Mouse (Mus musculus): ENCODE data around the gene Orm2. TPM values are rescaled to one million over a fixed set of nuclear protein-coding genes. Genes with fewer than 3 reads are reported as not detected.
"Not testable (repeated sequence)": the region's sequence is repeated elsewhere in the genome, so short reads cannot be mapped to it uniquely, and the experiment has no call there.

Orm2 gene
- polyA plus RNA-seq (2012; rRNA removed): 0.16 TPM in 1 of 2 replicates, not detected in the other

DNA sequence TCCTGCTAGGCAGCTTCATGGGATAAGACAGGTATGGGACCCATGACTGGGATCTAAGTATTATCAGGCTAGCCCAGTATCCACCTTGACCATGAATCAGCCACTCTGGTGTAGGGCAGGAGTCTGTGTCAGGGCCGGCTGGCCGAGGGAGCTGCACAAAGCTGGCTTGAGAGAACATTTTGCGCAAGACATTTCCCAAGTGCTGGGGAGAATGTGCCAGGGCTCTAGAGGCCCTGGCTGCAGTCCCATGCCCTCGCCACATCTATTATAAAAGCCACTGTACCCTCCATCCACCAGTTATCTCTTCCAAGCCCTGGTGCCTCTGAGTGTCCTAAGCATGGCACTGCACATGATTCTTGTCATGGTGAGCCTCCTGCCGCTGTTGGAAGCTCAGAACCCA is at the start of gene Orm2:
Orm2 (plus strand) TSS at position 300 of the 400 bp plus-strand sequence.
- Histone ChIP-seq H3K27me3 (replicated peaks; ENCODE audit: control insufficient read depth, insufficient read depth, low read length) (no peaks in the 10 kb centered on the region), H3K27ac (ENCODE audit: insufficient read depth, low read depth, low read length) (no peak within 1 kb of the TSS), H3K4me1 (ENCODE audit: control insufficient read depth, insufficient read depth, low read length) (no peaks in the 10 kb centered on the region), H3K36me3 (ENCODE audit: control insufficient read depth, insufficient read depth, low read length) (no peaks in the 10 kb centered on the region), H3K4me3 (ENCODE audit: insufficient read depth, low read depth, low read length) (no peak within 1 kb of the TSS)
- TF ChIP-seq POLR2A (IDR thresholded peaks at IDR 0.05; ENCODE audit: low read depth, low read length): no peak
- TF ChIP-seq CTCF (conservative IDR thresholded peaks at IDR 0.05; ENCODE audit: insufficient read depth, insufficient read length, low read depth, low read length): no peak
- DNase-seq: no peak
- WGBS: 89% methylated on average over 5 of the region's 5 CpGs

DNA sequence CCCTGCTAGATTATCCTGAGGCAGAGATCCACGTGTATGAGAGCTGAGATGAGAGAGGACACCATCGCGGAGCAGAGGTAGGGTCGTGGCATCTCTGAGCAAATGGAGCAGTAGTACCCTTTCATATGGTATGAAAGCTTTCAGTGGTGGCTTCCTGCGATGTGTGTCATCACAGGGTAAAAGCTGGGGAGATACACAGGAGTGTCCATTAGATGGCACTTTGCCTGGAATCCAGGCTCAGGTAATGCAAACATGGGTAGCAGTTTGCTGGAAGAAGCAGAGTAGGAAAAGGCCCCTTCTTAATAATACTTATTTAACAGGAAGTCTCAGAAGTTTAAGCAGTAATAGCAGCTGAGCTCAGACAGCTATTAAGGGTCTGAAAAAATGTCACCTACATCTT is 48.2 kb upstream of the Orm2 start:
- DNase-seq: no peak
- WGBS: 86% methylated on average over 5 of the region's 5 CpGs
- no peak overlapping the region for H3K27ac ChIP-seq (ENCODE audit: insufficient read depth, low read depth, low read length)

DNA sequence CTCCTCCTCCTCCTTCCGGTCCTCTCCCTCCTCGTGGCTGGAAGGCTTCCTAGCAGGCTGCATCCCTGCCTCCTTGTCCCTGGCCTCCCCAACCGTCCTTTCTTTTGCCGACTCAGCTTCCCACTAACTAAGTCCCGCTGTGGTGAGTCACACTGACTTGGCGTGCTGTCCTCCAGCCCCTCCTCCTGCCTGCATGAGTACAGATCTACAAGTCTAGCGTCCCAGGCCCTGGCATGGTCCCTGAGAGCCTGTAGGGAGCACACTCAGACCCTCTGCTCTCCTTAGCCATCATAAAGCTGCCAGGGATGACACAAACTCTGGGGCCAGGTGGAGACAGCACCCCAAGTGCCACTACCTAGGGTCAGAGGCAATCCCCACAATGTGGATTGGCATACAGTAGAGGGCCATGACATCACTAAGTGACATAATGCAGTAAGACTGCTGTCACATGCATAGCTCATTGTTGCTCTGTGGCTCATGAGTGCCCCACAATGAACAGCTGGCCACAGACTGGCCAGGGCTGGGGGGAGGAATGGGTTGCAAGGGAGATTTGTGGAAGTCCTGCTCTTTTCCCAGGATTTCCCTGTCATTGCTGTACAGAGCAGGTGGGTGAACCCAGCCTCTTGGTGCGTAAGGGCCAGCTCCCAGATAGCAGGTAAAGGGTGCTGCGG is 46.0 kb upstream of the Orm2 start:
- WGBS: 50% methylated on average over 9 of the region's 9 CpGs
- Histone ChIP-seq H3K36me3 (ENCODE audit: control insufficient read depth, insufficient read depth, low read length) (no peaks in the 10 kb centered on the region), H3K4me1 (ENCODE audit: control insufficient read depth, insufficient read depth, low read length) (no peaks in the 10 kb centered on the region), H3K4me3 (ENCODE audit: insufficient read depth, low read depth, low read length) (no peak overlapping the region), H3K27ac (ENCODE audit: insufficient read depth, low read depth, low read length) (no peak overlapping the region), H3K27me3 (replicated peaks; ENCODE audit: control insufficient read depth, insufficient read depth, low read length) (no peaks in the 10 kb centered on the region)
- DNase-seq: peak; percentile 26
- TF ChIP-seq CTCF (conservative IDR thresholded peaks at IDR 0.05; ENCODE audit: insufficient read depth, insufficient read length, low read depth, low read length): no peak
- TF ChIP-seq POLR2A (IDR thresholded peaks at IDR 0.05; ENCODE audit: low read depth, low read length): no peak

More for the DNA sequence above, 48.2 kb upstream of the Orm2 start:
- H3K4me3 ChIP-seq (ENCODE audit: insufficient read depth, low read depth, low read length): no peak overlapping the region
- no peaks in the 10 kb centered on the region for H3K27me3 ChIP-seq (replicated peaks; ENCODE audit: control insufficient read depth, insufficient read depth, low read length)
- no peak for TF ChIP-seq CTCF (conservative IDR thresholded peaks at IDR 0.05; ENCODE audit: insufficient read depth, insufficient read length, low read depth, low read length)
- TF ChIP-seq POLR2A (IDR thresholded peaks at IDR 0.05; ENCODE audit: low read depth, low read length): no peak
- no peaks in the 10 kb centered on the region for H3K36me3 ChIP-seq (ENCODE audit: control insufficient read depth, insufficient read depth, low read length)
- H3K4me1 ChIP-seq (ENCODE audit: control insufficient read depth, insufficient read depth, low read length): no peaks in the 10 kb centered on the region

DNA sequence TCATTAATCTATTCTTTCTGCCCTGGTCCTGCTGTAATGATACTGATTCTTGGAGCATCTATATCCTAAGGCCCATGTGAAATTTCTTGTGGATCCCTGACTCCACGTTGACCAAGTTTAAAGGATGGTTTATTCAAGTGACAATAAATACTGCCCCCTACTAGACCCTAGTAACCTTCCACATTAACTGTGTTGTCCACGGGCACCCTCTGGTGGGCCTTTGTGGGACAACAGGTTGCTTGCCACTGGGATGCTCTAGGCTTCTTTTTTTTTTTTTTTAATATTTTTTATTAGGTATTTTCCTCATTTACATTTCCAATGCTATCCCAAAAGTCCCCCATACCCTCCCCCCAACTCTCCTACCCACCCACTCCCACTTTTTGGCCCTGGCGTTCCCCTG is 42.7 kb upstream of the Orm2 start:
- TF ChIP-seq CTCF (conservative IDR thresholded peaks at IDR 0.05; ENCODE audit: insufficient read depth, insufficient read length, low read depth, low read length): peak; percentile 62
- peak; percentile 45 for DNase-seq
- H3K27ac ChIP-seq (ENCODE audit: insufficient read depth, low read depth, low read length); H3K4me3 ChIP-seq (ENCODE audit: insufficient read depth, low read depth, low read length); H3K27me3 ChIP-seq (replicated peaks; ENCODE audit: control insufficient read depth, insufficient read depth, low read length); H3K4me1 ChIP-seq (ENCODE audit: control insufficient read depth, insufficient read depth, low read length); H3K36me3 ChIP-seq (ENCODE audit: control insufficient read depth, insufficient read depth, low read length): not testable (repeated sequence)
- WGBS: 33% methylated on average over 3 of the region's 3 CpGs

DNA sequence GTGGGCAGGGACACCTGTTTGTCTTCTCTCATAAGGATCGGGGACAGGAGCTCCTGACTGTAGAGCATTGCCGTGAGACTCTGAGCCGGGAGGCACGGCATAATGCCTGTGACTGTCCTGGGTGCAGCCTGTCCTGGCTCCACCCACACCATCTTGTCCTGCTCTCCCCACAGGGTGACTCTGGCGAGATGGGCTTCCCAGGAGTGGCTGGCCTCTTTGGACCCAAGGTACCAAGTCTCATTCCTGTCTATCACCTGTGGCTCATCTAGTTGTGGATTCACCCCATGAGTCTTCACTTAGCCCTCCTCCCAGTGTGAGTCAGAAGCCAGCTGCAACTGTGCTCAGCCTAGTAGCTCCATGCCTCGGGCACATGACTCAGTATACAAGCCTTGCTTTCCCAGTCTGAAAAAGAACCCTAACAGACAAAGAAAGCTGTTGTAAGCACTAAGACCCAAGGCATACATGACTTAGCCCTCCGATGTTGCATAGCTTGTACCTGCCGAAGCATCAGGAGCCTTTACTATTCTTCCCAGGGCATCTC is 38.9 kb upstream of the Orm2 start:
- no peaks in the 10 kb centered on the region for H3K4me1 ChIP-seq (ENCODE audit: control insufficient read depth, insufficient read depth, low read length)
- no peak overlapping the region for H3K4me3 ChIP-seq (ENCODE audit: insufficient read depth, low read depth, low read length)
- no peak for TF ChIP-seq CTCF (conservative IDR thresholded peaks at IDR 0.05; ENCODE audit: insufficient read depth, insufficient read length, low read depth, low read length)
- no peak for TF ChIP-seq POLR2A (IDR thresholded peaks at IDR 0.05; ENCODE audit: low read depth, low read length)
- no peaks in the 10 kb centered on the region for H3K36me3 ChIP-seq (ENCODE audit: control insufficient read depth, insufficient read depth, low read length)
- 82% methylated on average over 8 of the region's 8 CpGs for WGBS
- no peaks in the 10 kb centered on the region for H3K27me3 ChIP-seq (replicated peaks; ENCODE audit: control insufficient read depth, insufficient read depth, low read length)
- H3K27ac ChIP-seq (ENCODE audit: insufficient read depth, low read depth, low read length): no peak overlapping the region
- no peak for DNase-seq

DNA sequence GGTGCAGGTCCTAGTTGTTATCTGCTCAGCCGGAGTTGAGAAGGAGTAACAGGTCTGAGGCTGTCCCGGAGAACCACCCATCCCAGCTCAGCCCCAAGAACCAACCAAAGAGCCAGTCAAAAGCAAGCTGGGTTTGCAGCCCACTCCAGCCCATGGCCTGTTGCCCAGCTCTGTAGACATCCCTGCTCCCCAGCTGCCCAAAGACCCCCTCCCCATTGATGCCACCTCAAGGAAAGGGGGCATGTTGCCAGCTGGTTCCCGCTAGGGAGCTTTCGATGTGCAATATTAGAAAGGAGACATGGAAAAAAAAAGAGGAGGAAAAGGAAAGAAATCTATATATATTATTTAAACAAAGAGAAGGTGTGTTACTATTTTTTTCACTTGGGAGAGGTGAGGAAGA is 28.8 kb upstream of the Orm2 start:
- no peaks in the 10 kb centered on the region; the same call in 1 of the 2 replicates for H3K27me3 ChIP-seq (replicated peaks; ENCODE audit: control insufficient read depth, insufficient read depth, low read length)
- DNase-seq: no peak
- TF ChIP-seq POLR2A (IDR thresholded peaks at IDR 0.05; ENCODE audit: low read depth, low read length) (no peak), CTCF (conservative IDR thresholded peaks at IDR 0.05; ENCODE audit: insufficient read depth, insufficient read length, low read depth, low read length) (no peak)
- H3K4me3 ChIP-seq (ENCODE audit: insufficient read depth, low read depth, low read length): no peak overlapping the region
- no peaks in the 10 kb centered on the region for H3K4me1 ChIP-seq (ENCODE audit: control insufficient read depth, insufficient read depth, low read length)
- 96% methylated on average over 4 of the region's 4 CpGs for whole genome bisulfite sequencing
- no peak overlapping the region for H3K27ac ChIP-seq (ENCODE audit: insufficient read depth, low read depth, low read length)
- H3K36me3 ChIP-seq (ENCODE audit: control insufficient read depth, insufficient read depth, low read length): no peaks in the 10 kb centered on the region

DNA sequence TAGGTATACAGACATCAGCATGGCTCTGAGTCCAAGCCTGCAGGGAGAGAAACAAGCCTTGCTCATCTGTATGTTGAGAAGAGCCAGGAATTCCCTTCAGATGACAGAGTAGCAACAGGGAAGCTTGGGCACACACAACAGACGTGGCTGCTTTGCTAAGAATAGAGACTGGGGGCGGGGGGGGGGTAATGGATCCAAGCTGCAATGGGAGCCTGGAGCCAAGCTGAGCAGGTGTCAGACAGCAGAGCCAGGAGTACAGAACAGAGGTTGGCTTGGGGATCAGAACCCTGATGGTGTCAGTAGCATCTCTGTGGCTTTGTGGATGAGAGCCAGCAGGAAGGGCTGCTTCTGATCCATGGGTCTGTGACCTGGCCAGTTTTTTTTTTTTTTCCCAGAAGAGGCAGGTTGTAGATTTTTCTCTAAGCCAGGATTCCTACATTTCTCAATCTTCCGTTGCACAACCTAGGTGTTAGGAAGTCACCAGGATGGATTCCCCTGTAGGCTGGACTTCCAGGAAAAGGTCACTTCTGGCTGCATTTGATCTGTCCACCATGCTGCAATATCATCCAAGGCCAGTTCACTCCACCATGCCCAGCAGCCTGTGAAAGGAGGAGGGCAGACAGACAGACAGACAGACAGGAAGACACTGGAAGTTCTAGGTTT is 23.7 kb upstream of the Orm2 start:
- TF ChIP-seq CTCF (conservative IDR thresholded peaks at IDR 0.05; ENCODE audit: insufficient read depth, insufficient read length, low read depth, low read length) (no peak), POLR2A (IDR thresholded peaks at IDR 0.05; ENCODE audit: low read depth, low read length) (no peak)
- Histone ChIP-seq H3K4me1 (ENCODE audit: control insufficient read depth, insufficient read depth, low read length) (no peaks in the 10 kb centered on the region), H3K36me3 (ENCODE audit: control insufficient read depth, insufficient read depth, low read length) (no peaks in the 10 kb centered on the region), H3K27me3 (replicated peaks; ENCODE audit: control insufficient read depth, insufficient read depth, low read length) (no peaks in the 10 kb centered on the region; the same call in 1 of the 2 replicates), H3K27ac (ENCODE audit: insufficient read depth, low read depth, low read length) (no peak overlapping the region), H3K4me3 (ENCODE audit: insufficient read depth, low read depth, low read length) (no peak overlapping the region)
- DNase-seq: no peak
- 59% methylated on average over 3 of the region's 3 CpGs for WGBS
